Mouse (Mus musculus) stomach, embryonic 16.5 days (tissue): ENCODE results near the gene Map3k13. TPM values are rescaled to one million over a fixed set of nuclear protein-coding genes. Genes with fewer than 3 reads are reported as not detected.

Experiments used
- ATAC-seq: fragments of 200-750 bp; cut with Nextera tagmentation; 2 replicates; pipeline ENCODE4 v1.8.0; 2017; ENCODE audit warnings: moderate number of reproducible peaks, moderate TSS enrichment; ENCODE audit not compliant: insufficient read depth, low FRiP score
- H3K27ac ChIP-seq: fragments of 300-500 bp; sonication (generic); 2 replicates; pipeline ENCODE4 v1.5.1; 2014; ENCODE audit warnings: low read length
- H3K27me3 ChIP-seq: fragments of 300-500 bp; sonication (generic); 2 replicates; pipeline ENCODE4 v1.6.1; 2014; ENCODE audit warnings: low read length, control low read depth, mixed read lengths; ENCODE audit not compliant: control insufficient read depth, insufficient read depth
- H3K36me3 ChIP-seq: fragments of 300-500 bp; sonication (generic); 2 replicates; pipeline ENCODE4 v1.6.1; 2014; ENCODE audit warnings: low read length; ENCODE audit not compliant: control insufficient read depth, insufficient read depth
- H3K4me1 ChIP-seq: fragments of 300-500 bp; sonication (generic); 2 replicates; pipeline ENCODE4 v1.6.1; 2014; ENCODE audit warnings: low read length, control low read depth, mixed read lengths; ENCODE audit not compliant: control insufficient read depth, insufficient read depth
- H3K4me2 ChIP-seq: fragments of 300-500 bp; sonication (generic); 2 replicates; pipeline ENCODE4 v1.6.1; 2014; ENCODE audit warnings: low read depth, low read length, mixed read lengths
- H3K4me3 ChIP-seq: fragments of 300-500 bp; sonication (generic); replicated peaks from 2 replicates; pipeline ENCODE4 v1.5.1; 2014; ENCODE audit warnings: mild to moderate bottlenecking, low read length
- H3K9ac ChIP-seq: fragments of 300-500 bp; sonication (generic); 2 replicates; pipeline ENCODE4 v1.6.1; 2014; ENCODE audit warnings: low read length
- H3K9me3 ChIP-seq: fragments of 300-500 bp; sonication (generic); replicated peaks from 2 replicates; pipeline ENCODE4 v1.6.1; 2016; ENCODE audit warnings: low read length, control low read depth; ENCODE audit not compliant: control insufficient read depth
- WGBS: fragments of 180-500 bp; shearing (Covaris S2); extraction: QIAGEN DNeasy Blood & Tissue Kit; methylation state at CpG from one replicate; pipeline ENCODE4 v1.1.7; 2014; 5-methylcytosine and 5-hydroxymethylcytosine counted together
- polyA plus RNA-seq: library from polyadenylated mRNA; unstranded; fragments of >200 nt; fragmentation: Nextera tagmentation; extraction: Ambion mirVana; gene quantifications from 2 replicates; pipeline ENCODE4 v1.2.1, GENCODE M21; 2015

Gene Map3k13
- 1.2 and 1.3 TPM in 2 replicates for polyA plus RNA-seq

GRCm38 (mm10) chr16:21793875-21794696 is at the start of gene Map3k13:
TSS of gene Map3k13 (plus strand) at chr16:21794346.
- ATAC-seq: peak; percentile 99

GRCm38 (mm10) chr16:21758447-21758846 is 35.7 kb upstream of the Map3k13 start:
- Histone ChIP-seq H3K4me1 (no peaks in the 10 kb centered on the region), H3K9ac (no peak overlapping the region), H3K9me3 (no peaks in the 10 kb centered on the region), H3K27me3 (no peaks in the 10 kb centered on the region), H3K36me3 (no peaks in the 10 kb centered on the region), H3K4me3 (no peak overlapping the region), H3K27ac (no peak overlapping the region), H3K4me2 (no peak overlapping the region)
- no peak for ATAC-seq
- WGBS: 78% methylated on average over 1 of the region's 1 CpGs

More at GRCm38 (mm10) chr16:21793875-21794696, at the start of gene Map3k13:
- 0 out of 2 replicates have a peak, but pooled peaks cover 3% of the 10 kb centered on the region for H3K4me1 ChIP-seq
- peak within 1 kb of the TSS; percentile 72 for H3K4me3 ChIP-seq
- no peaks in the 10 kb centered on the region for H3K36me3 ChIP-seq
- H3K27ac ChIP-seq: peak within 1 kb of the TSS; percentile 68
- H3K27me3 ChIP-seq: no peaks in the 10 kb centered on the region
- no peaks in the 10 kb centered on the region for H3K9me3 ChIP-seq
- peak within 1 kb of the TSS; percentile 79 for H3K9ac ChIP-seq
- 1% methylated on average over 47 of the region's 47 CpGs for WGBS
- H3K4me2 ChIP-seq: peak within 1 kb of the TSS; percentile 88

DNA sequence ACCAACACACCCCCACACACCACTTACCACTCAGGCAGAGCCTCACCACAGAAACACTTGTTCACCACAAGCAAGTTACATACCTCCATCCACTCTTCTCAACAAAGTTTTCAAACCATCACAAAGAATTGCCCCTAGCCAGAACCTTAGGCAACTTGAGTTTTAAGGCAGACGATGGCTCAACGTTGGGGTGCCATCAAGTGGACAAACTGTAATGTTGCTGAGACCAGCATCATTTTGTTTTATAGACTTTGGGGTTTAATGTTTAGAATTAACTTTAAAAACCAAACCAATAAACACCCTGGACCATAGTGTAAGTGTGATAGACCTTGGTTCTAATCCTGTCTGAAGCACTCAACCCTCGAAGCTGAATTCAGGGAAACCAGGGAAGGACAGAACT is 25.9 kb upstream of the Map3k13 start:
- no peak overlapping the region for H3K27ac ChIP-seq
- no peak for ATAC-seq
- no peak overlapping the region for H3K9ac ChIP-seq
- no peaks in the 10 kb centered on the region for H3K4me1 ChIP-seq
- no peaks in the 10 kb centered on the region for H3K36me3 ChIP-seq
- no peaks in the 10 kb centered on the region for H3K9me3 ChIP-seq
- H3K27me3 ChIP-seq: no peaks in the 10 kb centered on the region
- WGBS: 80% methylated on average over 3 of the region's 3 CpGs
- H3K4me2 ChIP-seq: no peak overlapping the region
- H3K4me3 ChIP-seq: no peak overlapping the region

- 73% methylated on average over 5 of the region's 5 CpGs for WGBS
- Histone ChIP-seq H3K9ac (no peak overlapping the region), H3K9me3 (no peaks in the 10 kb centered on the region), H3K4me1 (no peaks in the 10 kb centered on the region), H3K27me3 (no peaks in the 10 kb centered on the region), H3K36me3 (no peaks in the 10 kb centered on the region), H3K4me2 (no peak overlapping the region), H3K4me3 (no peak overlapping the region), H3K27ac (no peak overlapping the region)
- no peak for ATAC-seq
Observed at GRCm38 (mm10) chr16:21769667-21770066, 24.5 kb upstream of the Map3k13 start.

- H3K4me2 ChIP-seq: no peak overlapping the region
- no peak overlapping the region for H3K9ac ChIP-seq
- WGBS: 80% methylated on average over 4 of the region's 4 CpGs
- H3K36me3 ChIP-seq: no peaks in the 10 kb centered on the region
- H3K27me3 ChIP-seq: no peaks in the 10 kb centered on the region
- H3K4me3 ChIP-seq: no peak overlapping the region
- no peaks in the 10 kb centered on the region for H3K4me1 ChIP-seq
- ATAC-seq: no peak
- H3K27ac ChIP-seq: no peak overlapping the region
- H3K9me3 ChIP-seq: no peaks in the 10 kb centered on the region
Observed at GRCm38 (mm10) chr16:21774725-21775124, 19.4 kb upstream of the Map3k13 start.

DNA sequence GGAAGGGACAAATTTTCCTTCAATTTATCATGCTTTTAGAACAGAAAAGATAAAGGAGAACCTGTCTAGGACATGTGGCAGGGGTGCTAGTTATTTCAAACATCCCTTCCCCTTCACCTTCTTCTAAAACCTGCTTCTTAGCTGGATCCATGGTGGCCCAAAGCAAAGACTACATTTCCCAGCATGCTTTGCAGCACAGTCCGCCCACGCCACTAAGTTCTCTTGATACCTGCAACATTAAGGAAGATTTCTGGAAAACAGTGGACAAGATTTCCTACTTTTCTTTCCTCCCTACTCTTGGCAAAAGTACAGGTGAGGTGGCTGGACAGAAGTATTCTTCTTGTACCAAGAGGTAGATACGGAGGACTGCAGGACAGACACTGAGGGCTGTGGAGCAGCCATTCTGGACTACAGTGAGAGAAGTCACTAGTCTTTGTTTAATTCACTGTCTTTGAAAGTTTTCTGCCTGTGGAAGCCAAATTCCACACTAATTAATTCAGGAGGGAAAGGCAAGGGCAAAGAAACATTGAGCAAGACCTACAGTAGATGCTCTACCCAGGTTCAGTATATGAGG is 15.8 kb upstream of the Map3k13 start:
- no peaks in the 10 kb centered on the region for H3K27me3 ChIP-seq
- peak overlapping the region; percentile 41 for H3K4me3 ChIP-seq
- no peaks in the 10 kb centered on the region for H3K4me1 ChIP-seq
- peak overlapping the region; percentile 14 for H3K4me2 ChIP-seq
- WGBS: 37% methylated on average over 3 of the region's 3 CpGs
- H3K36me3 ChIP-seq: no peaks in the 10 kb centered on the region
- no peak overlapping the region for H3K9ac ChIP-seq
- no peak overlapping the region for H3K27ac ChIP-seq
- no peaks in the 10 kb centered on the region for H3K9me3 ChIP-seq
- ATAC-seq: no peak

- H3K4me1 ChIP-seq: no peaks in the 10 kb centered on the region
- ATAC-seq: no peak
- 74% methylated on average over 4 of the region's 4 CpGs for WGBS
Observed at GRCm38 (mm10) chr16:21779149-21779548, 15.0 kb upstream of the Map3k13 start.

GRCm38 (mm10) chr16:21781277-21781676 is 12.9 kb upstream of the Map3k13 start:
- Histone ChIP-seq H3K4me3 (no peak overlapping the region), H3K36me3 (no peaks in the 10 kb centered on the region), H3K27me3 (no peaks in the 10 kb centered on the region), H3K9me3 (no peaks in the 10 kb centered on the region), H3K4me1 (no peaks in the 10 kb centered on the region), H3K27ac (no peak overlapping the region), H3K9ac (no peak overlapping the region), H3K4me2 (no peak overlapping the region)
- ATAC-seq: no peak
- WGBS: 51% methylated on average over 3 of the region's 3 CpGs

More at GRCm38 (mm10) chr16:21779149-21779548, 15.0 kb upstream of the Map3k13 start:
- Histone ChIP-seq H3K4me2 (peak overlapping the region; percentile 14; the same call in 1 of the 2 replicates), H3K27ac (no peak overlapping the region), H3K36me3 (no peaks in the 10 kb centered on the region), H3K9ac (no peak overlapping the region), H3K27me3 (no peaks in the 10 kb centered on the region), H3K4me3 (no peak overlapping the region), H3K9me3 (no peaks in the 10 kb centered on the region)

- Histone ChIP-seq H3K9me3 (no peaks in the 10 kb centered on the region), H3K4me3 (no peak overlapping the region), H3K27ac (no peak overlapping the region), H3K9ac (no peak overlapping the region), H3K36me3 (no peaks in the 10 kb centered on the region), H3K4me1 (no peaks in the 10 kb centered on the region), H3K4me2 (no peak overlapping the region), H3K27me3 (no peaks in the 10 kb centered on the region)
- WGBS: 90% methylated on average over 3 of the region's 3 CpGs
- ATAC-seq: no peak
Observed at GRCm38 (mm10) chr16:21781895-21782294, 12.3 kb upstream of the Map3k13 start.
